Mouse (Mus musculus) left cerebral cortex, adult 8-10 months (tissue): ENCODE measurements around the gene Abcc10. TPM values are rescaled to one million over a fixed set of nuclear protein-coding genes. Genes with fewer than 3 reads are reported as not detected.

Experiments used
- DNase-seq, 2 experiments: peaks; one replicate each; pipeline ENCODE4 v3.0.0; 2022; ENCODE audit warnings: low spot score in 2 of 2
- total RNA-seq, 4 experiments: library from RNA; stranded (reverse); gene quantifications; 2 replicates each; pipeline ENCODE4 v1.2.4; 2022

The Abcc10 gene
- total RNA-seq, 4 experiments from 2014 or later: 8.8 to 12.0 (median 10.4) TPM

GRCm38 (mm10) chr17:46259675-46260074 lies 68.5 kb downstream of the Abcc10 start:
- DNase-seq: no peak

GRCm38 (mm10) chr17:46258279-46259053 lies 69.7 kb downstream of the Abcc10 start:
- no peak for DNase-seq

GRCm38 (mm10) chr17:46255147-46255546 lies 73.0 kb downstream of the Abcc10 start:
- DNase-seq: no peak

GRCm38 (mm10) chr17:46254106-46254505 lies 74.0 kb downstream of the Abcc10 start:
- no peak for DNase-seq

GRCm38 (mm10) chr17:46253452-46254084 lies 74.6 kb downstream of the Abcc10 start, which contains the start of gene Lrrc73:
Gene Lrrc73 (plus strand): TSS chr17:46253531.
- DNase-seq: peak; percentile 90 to 93

Other genes starting within 250 kb of the Abcc10 start
- gene Mrps18a, start 217.4 kb downstream of the Abcc10 start, total RNA-seq: 10 to 100 TPM; 85.2 to 92.1 (median 89.0) TPM
- 10 to 100 TPM; 17.8 to 21.3 (median 19.5) TPM for gene Rsph9, start 184.1 kb downstream of the Abcc10 start, total RNA-seq
- 10 to 100 TPM; 13.0 to 15.8 (median 14.3) TPM for gene Mad2l1bp, start 174.8 kb downstream of the Abcc10 start, total RNA-seq
- 100 to 1,000 TPM in 3 of 4 experiments, 10 to 100 TPM in 1; 93.8 to 107 (median 103) TPM for gene Gtpbp2, start 167.3 kb downstream of the Abcc10 start, total RNA-seq
- gene Polh, start 125.7 kb downstream of the Abcc10 start, total RNA-seq: 1 to 10 TPM; 5.3 to 7.8 (median 6.8) TPM
- gene Xpo5, start 125.6 kb downstream of the Abcc10 start, total RNA-seq: 10 to 100 TPM; 38.3 to 42.7 (median 41.8) TPM
- gene Polr1c, start 80.3 kb downstream of the Abcc10 start, total RNA-seq: 10 to 100 TPM; 35.4 to 42.3 (median 40.2) TPM
- 10 to 100 TPM; 72.8 to 90.6 (median 79.7) TPM for gene Yipf3, start 80.3 kb downstream of the Abcc10 start, total RNA-seq
- 10 to 100 TPM; 50.2 to 55.0 (median 53.3) TPM for gene Lrrc73, start 74.8 kb downstream of the Abcc10 start, total RNA-seq
- 10 to 100 TPM; 37.5 to 43.9 (median 42.3) TPM for gene Tjap1, start 45.3 kb downstream of the Abcc10 start, total RNA-seq
- 10 to 100 TPM; 43.9 to 52.8 (median 50.2) TPM for gene Dlk2, start 30.9 kb downstream of the Abcc10 start, total RNA-seq
- 10 to 100 TPM; 56.7 to 67.4 (median 63.1) TPM for gene Zfp318, start 55.4 kb upstream of the Abcc10 start, total RNA-seq
- 1 to 10 TPM; 2.0 to 3.0 (median 2.5) TPM for gene Crip3, start 100.6 kb upstream of the Abcc10 start, total RNA-seq
- gene Slc22a7, start 110.1 kb upstream of the Abcc10 start, total RNA-seq: under 1 TPM; 0.53 to 0.78 (median 0.66) TPM
- 100 to 1,000 TPM; 110 to 125 (median 119) TPM for gene Ttbk1, start 159.3 kb upstream of the Abcc10 start, total RNA-seq
- 1 to 10 TPM; 3.0 to 5.4 (median 4.8) TPM for gene Dnph1, start 168.4 kb upstream of the Abcc10 start, total RNA-seq
- 10 to 100 TPM; 62.1 to 68.2 (median 66.4) TPM for gene Cul9, start 218.0 kb upstream of the Abcc10 start, total RNA-seq
- gene Srf, start 227.8 kb upstream of the Abcc10 start, total RNA-seq: 10 to 100 TPM; 57.3 to 61.0 (median 60.6) TPM